Mouse (Mus musculus) limb, embryonic 14.5 days (tissue): ENCODE measurements around the gene Smyd2. TPM values are rescaled to one million over a fixed set of nuclear protein-coding genes. Genes with fewer than 3 reads are reported as not detected.

Source experiments
- ATAC-seq: fragments of 200-750 bp; cut with Nextera tagmentation; 2 replicates; pipeline ENCODE4 v1.8.0; 2017; ENCODE audit warnings: low read depth, moderate number of reproducible peaks, moderate TSS enrichment; ENCODE audit not compliant: low FRiP score
- DNase-seq: peaks from one replicate; pipeline ENCODE4 v3.0.0-alpha.2; 2015; ENCODE audit warnings: low spot score
- H3K27ac ChIP-seq: fragments of 300-500 bp; sonication (generic); replicated peaks from 2 replicates; pipeline ENCODE4 v1.5.1; 2014; ENCODE audit warnings: low read depth, mild to moderate bottlenecking, low read length, moderate library complexity, mixed read lengths
- H3K27me3 ChIP-seq: fragments of 300-500 bp; sonication (generic); 2 replicates; pipeline ENCODE4 v1.6.1; 2014; ENCODE audit warnings: low read length, mixed read lengths; ENCODE audit not compliant: control insufficient read depth, insufficient read depth
- H3K36me3 ChIP-seq: fragments of 300-500 bp; sonication (generic); 2 replicates; pipeline ENCODE4 v1.6.1; 2014; ENCODE audit warnings: mild to moderate bottlenecking, low read length, moderate library complexity, mixed read lengths; ENCODE audit not compliant: control insufficient read depth, insufficient read depth
- H3K4me1 ChIP-seq: fragments of 300-500 bp; sonication (generic); 2 replicates; pipeline ENCODE4 v1.6.1; 2014; ENCODE audit warnings: antibody characterized with exemption, low read length, mixed read lengths; ENCODE audit not compliant: control insufficient read depth, insufficient read depth
- H3K4me2 ChIP-seq: fragments of 300-500 bp; sonication (generic); replicated peaks from 2 replicates; pipeline ENCODE4 v1.6.1; 2014; ENCODE audit warnings: low read depth, mild to moderate bottlenecking, low read length, moderate library complexity; ENCODE audit not compliant: severe bottlenecking
- H3K4me3 ChIP-seq: fragments of 300-500 bp; sonication (generic); replicated peaks from 2 replicates; pipeline ENCODE4 v1.5.1; 2014; ENCODE audit warnings: low read length
- H3K9ac ChIP-seq: fragments of 300-500 bp; sonication (generic); 2 replicates; pipeline ENCODE4 v1.6.1; 2014; ENCODE audit warnings: mild to moderate bottlenecking, low read depth, low read length, moderate library complexity; ENCODE audit not compliant: severe bottlenecking
- H3K9me3 ChIP-seq: fragments of 300-500 bp; sonication (generic); 2 replicates; pipeline ENCODE4 v1.6.1; 2016; ENCODE audit warnings: low read length; ENCODE audit not compliant: control insufficient read depth
- POLR2A ChIP-seq: fragments of 200-500 bp; IDR thresholded peaks from 2 replicates; pipeline ENCODE4 v1.8.0; 2012; ENCODE audit warnings: inconsistent platforms, mild to moderate bottlenecking, moderate library complexity, borderline replicate concordance; ENCODE audit not compliant: insufficient read depth, insufficient read length; ENCODE audit errors: extremely low read depth
- WGBS: fragments of 180-500 bp; shearing (Covaris S2); extraction: QIAGEN DNeasy Blood & Tissue Kit; methylation state at CpG from one replicate; pipeline ENCODE4 v1.1.7; 2014; 5-methylcytosine and 5-hydroxymethylcytosine counted together
- polyA plus RNA-seq, 2 experiments: library from polyadenylated mRNA; depleted of rRNA in 1 of 2; stranded (reverse) in 1 of 2; unstranded in 1 of 2; fragments of >200 nt; fragmentation: Nextera tagmentation in 1 of 2; extraction: Ambion mirVana in 1 of 2; gene quantifications; 2 replicates each; pipeline versions ENCODE4 v1.2.1 to v1.2.3; 2012 to 2014

Gene Smyd2
- polyA plus RNA-seq, 2 experiments, result 94.5 to 108 TPM

DNA sequence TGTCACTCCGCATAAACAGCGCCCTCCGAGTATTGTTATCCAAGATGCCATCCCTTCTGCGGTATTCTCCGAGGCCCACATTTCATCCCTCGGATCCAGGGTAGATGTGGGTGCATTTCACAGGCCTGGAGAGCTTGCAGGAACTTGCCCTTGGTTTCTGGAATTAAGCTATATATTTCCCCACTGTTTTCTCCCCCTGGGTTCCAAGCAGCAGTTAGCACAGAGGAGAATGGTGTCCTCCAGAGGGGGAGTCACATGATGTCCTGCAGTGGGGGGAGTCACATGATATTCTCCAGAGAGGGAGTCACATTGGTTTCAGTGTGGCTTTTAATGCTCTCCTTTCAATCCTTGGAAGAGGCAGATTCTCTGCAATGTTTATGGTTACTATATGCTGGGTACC, 63.8 kb downstream of the Smyd2 start:
- peaks cover 64% of the 10 kb centered on the region for H3K36me3 ChIP-seq
- H3K4me3 ChIP-seq, result no peak overlapping the region
- WGBS, result 91% methylated on average over 6 of the region's 6 CpGs
- no peaks in the 10 kb centered on the region for H3K4me1 ChIP-seq
- DNase-seq (no peak), ATAC-seq (no peak)
- H3K4me2 ChIP-seq, result no peak overlapping the region
- no peak overlapping the region for H3K9ac ChIP-seq
- no peak for TF ChIP-seq POLR2A
- no peaks in the 10 kb centered on the region for H3K9me3 ChIP-seq
- H3K27ac ChIP-seq, result no peak overlapping the region
- no peaks in the 10 kb centered on the region for H3K27me3 ChIP-seq

DNA sequence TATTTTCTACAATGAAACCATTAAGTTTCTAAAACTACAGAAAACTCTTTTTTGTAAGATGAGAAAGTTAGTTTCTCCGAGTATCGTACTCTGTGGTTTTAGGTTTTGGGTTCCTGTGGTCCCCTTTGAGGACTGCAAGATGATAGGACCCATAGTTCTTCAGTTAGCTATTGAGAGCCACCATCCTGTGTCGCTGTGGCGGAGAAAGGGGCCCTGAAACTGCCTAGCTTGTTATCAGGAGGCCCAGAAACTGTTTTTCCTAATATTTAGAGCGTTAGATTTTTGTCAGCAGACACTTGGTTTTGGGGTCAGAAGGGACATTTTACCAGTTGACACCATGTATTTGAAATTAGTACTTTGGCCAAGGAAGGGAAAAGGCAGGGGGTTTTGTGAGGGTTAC, 66.4 kb downstream of the Smyd2 start:
- DNase-seq, result no peak
- Histone ChIP-seq H3K9ac (no peak overlapping the region), H3K4me3 (no peak overlapping the region), H3K27ac (no peak overlapping the region), H3K4me1 (0 out of 2 replicates have a peak, but pooled peaks cover 9% of the 10 kb centered on the region), H3K9me3 (no peaks in the 10 kb centered on the region), H3K36me3 (peaks cover 69% of the 10 kb centered on the region), H3K4me2 (no peak overlapping the region), H3K27me3 (no peaks in the 10 kb centered on the region)
- no peak for TF ChIP-seq POLR2A
- ATAC-seq, result no peak
- WGBS, result 91% methylated on average over 5 of the region's 5 CpGs

DNA sequence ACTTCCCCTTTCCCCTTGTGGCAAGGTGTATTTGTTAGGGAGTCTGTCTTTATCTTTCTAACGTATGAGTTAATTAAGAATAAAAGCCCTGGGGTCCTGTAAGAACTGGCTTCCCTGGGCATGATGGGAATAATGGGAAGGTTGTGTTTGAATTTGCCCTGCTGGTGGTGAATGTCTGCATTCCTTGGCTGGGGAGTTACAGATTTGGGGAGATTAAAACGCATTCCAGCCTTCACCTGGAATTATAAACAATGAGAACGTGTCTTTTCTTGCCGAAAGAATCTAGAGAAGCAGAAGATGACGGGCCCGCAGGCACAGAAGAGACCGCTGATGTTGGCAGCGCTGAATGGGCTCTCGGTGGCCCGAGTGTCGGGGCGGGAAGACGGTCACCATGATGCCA, 67.5 kb downstream of the Smyd2 start:
- H3K9me3 ChIP-seq, result no peaks in the 10 kb centered on the region
- DNase-seq (no peak), ATAC-seq (no peak)
- H3K27ac ChIP-seq, result no peak overlapping the region
- H3K4me2 ChIP-seq, result no peak overlapping the region
- 0 out of 2 replicates have a peak, but pooled peaks cover 9% of the 10 kb centered on the region for H3K4me1 ChIP-seq
- no peaks in the 10 kb centered on the region for H3K27me3 ChIP-seq
- H3K36me3 ChIP-seq, result peaks cover 74% of the 10 kb centered on the region
- no peak for TF ChIP-seq POLR2A
- no peak overlapping the region for H3K4me3 ChIP-seq
- no peak overlapping the region for H3K9ac ChIP-seq
- 77% methylated on average over 13 of the region's 13 CpGs for WGBS

DNA sequence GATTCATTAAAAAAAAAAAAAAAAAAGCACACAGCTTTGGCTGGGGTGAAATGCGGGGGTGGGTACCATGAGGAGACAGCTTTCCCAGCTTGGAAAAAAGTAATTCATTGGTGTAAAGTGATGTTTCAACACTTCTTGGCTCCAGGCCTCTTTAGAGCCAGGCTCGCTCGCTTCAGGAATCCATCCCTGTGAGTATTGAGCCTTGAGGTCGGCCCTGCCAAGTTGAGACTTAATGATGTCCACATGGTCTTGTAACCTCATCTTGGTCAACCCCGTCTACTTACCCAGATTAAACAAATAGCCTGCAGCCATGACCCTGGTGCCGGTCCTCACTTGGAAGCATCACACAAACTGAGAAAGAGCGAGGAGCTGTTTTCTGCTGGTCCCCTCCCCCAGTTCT, 69.7 kb downstream of the Smyd2 start:
- H3K9ac ChIP-seq, result no peak overlapping the region
- WGBS, result 36% methylated on average over 7 of the region's 7 CpGs
- 0 out of 2 replicates have a peak, but pooled peaks cover 9% of the 10 kb centered on the region for H3K4me1 ChIP-seq
- H3K27me3 ChIP-seq, result no peaks in the 10 kb centered on the region
- TF ChIP-seq POLR2A, result no peak
- H3K27ac ChIP-seq, result 0 out of 2 replicates have a peak overlapping the region, but pooled peaks have one; percentile 26
- H3K4me2 ChIP-seq, result no peak overlapping the region
- no peak overlapping the region for H3K4me3 ChIP-seq
- DNase-seq, result peak; percentile 40
- H3K9me3 ChIP-seq, result no peaks in the 10 kb centered on the region
- H3K36me3 ChIP-seq, result peaks cover 77% of the 10 kb centered on the region
- ATAC-seq, result peak; percentile 77

- TF ChIP-seq POLR2A, result no peak
- 0 out of 2 replicates have a peak overlapping the region, but pooled peaks have one; percentile 26 for H3K27ac ChIP-seq
- H3K9ac ChIP-seq, result no peak overlapping the region
- H3K27me3 ChIP-seq, result no peaks in the 10 kb centered on the region
- 0 out of 2 replicates have a peak, but pooled peaks cover 9% of the 10 kb centered on the region for H3K4me1 ChIP-seq
- no peak overlapping the region for H3K4me3 ChIP-seq
- H3K9me3 ChIP-seq, result no peaks in the 10 kb centered on the region
- peaks cover 78% of the 10 kb centered on the region for H3K36me3 ChIP-seq
- DNase-seq (no peak), ATAC-seq (no peak)
- whole genome bisulfite sequencing, result 62% methylated on average over 5 of the region's 5 CpGs
- H3K4me2 ChIP-seq, result no peak overlapping the region
These were observed 70.1 kb downstream of the Smyd2 start for GRCm38 (mm10) chr1:189852051-189852450.

DNA sequence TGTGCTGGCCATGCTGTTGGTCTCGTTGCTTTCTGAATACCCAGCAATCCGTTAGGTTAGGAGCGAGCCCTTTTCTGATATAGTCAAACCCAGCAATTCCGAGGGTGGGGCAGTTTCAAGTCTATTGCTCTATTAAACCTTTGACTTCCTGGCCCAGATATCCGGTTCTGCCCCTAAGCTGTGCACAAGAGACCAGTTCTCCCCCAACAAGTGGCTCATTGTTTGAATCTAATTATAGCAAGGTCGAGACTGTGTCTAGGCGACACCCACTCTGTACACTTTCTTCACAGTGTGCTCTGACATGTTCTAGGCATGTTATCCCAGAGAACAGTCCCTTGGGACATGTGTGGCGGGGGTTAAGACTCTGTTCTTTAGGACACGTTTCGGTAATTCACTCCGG, 72.6 kb downstream of the Smyd2 start:
- H3K27ac ChIP-seq, result no peak overlapping the region
- H3K4me2 ChIP-seq, result no peak overlapping the region
- H3K9ac ChIP-seq, result no peak overlapping the region
- ATAC-seq, result no peak
- H3K9me3 ChIP-seq, result no peaks in the 10 kb centered on the region
- no peaks in the 10 kb centered on the region for H3K27me3 ChIP-seq
- H3K4me3 ChIP-seq, result no peak overlapping the region
- 0 out of 2 replicates have a peak, but pooled peaks cover 9% of the 10 kb centered on the region for H3K4me1 ChIP-seq
- H3K36me3 ChIP-seq, result peaks cover 71% of the 10 kb centered on the region
- 68% methylated on average over 11 of the region's 11 CpGs for WGBS
- no peak for TF ChIP-seq POLR2A
- no peak for DNase-seq
